ENCODE assay signal across 9 mouse cellular contexts in the genomic region with DNA sequence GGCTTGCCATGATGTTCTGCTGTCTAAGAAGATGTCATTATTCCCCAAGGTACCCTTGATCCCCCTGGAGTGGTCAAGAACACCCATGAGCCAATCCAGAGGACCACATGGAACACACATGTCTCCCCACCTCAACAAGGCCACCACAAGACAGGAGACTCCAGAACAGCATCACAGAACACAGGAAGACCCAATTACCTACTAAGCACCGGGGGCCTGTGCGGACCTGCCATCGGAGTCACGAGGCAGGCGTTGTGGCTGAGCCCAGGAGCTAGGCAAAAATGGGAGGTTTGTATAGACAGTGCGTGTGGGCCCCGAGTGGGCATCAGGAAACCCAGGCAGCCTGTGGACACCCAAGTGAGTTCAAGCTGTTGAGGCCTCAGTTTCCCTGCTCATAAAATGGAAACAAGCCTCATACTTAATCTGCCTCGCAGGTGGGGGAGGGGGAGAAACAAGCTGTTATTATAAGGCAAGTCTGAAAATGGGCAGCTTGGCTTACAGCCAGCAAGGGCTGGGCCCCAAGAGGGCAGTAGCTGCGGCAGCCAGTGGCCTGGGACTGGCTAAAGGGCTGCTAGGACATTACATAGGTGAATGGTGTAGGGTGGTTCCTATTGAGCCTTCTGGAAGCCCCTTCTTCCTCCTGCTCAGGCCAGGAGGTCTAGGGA. TPM values are rescaled to one million over a fixed set of nuclear protein-coding genes. Genes with fewer than 3 reads are reported as not detected.
DNase-seq lines count a peak whose midpoint lies in the region; ATAC-seq and TF ChIP-seq lines count a peak whose summit lies in the region.
"Had no signal": no experiment of that assay in that cellular context is flagged by ENCODE, and none has a peak within 500 bp of the region (broad histone marks: within the 10 kb centered on the region; RNA-seq: fewer than 3 reads in every experiment).

No protein-coding gene starts in this region.

- no peaks in the 10 kb centered on the region for H3K36me3 ChIP-seq in liver, embryonic 13.5 days

- peak; percentile 67 for DNase-seq in layer of hippocampus, adult 11-12 months (ENCODE audit: low spot score)
- no peak for DNase-seq in layer of hippocampus, postnatal 36 days
- DNase-seq in MN1 (ENCODE audit: low spot score), result peak; percentile 56
- no peak for DNase-seq in liver, embryonic 13.5 days
- DNase-seq in heart, adult 11 months, result no peak
- no peak for DNase-seq in gastrocnemius, adult 8-10 months (ENCODE audit: low spot score in 2 of 2)

- no peak for TF ChIP-seq CTCF in cortical plate, adult 2 months (IDR thresholded peaks at IDR 0.05; ENCODE audit: extremely low read depth, insufficient read depth, low read length)

- H3K4me2 ChIP-seq in liver, embryonic 13.5 days, result peak overlapping the region; percentile 96

- H3K9ac ChIP-seq in liver, embryonic 13.5 days, result peak overlapping the region; percentile 77; the same call in 1 of the 2 replicates

- no peaks in the 10 kb centered on the region for H3K9me3 ChIP-seq in liver, embryonic 13.5 days (replicated peaks)

- H3K27ac ChIP-seq in cortical plate, adult 2 months (ENCODE audit: insufficient read depth, low read length), result peak overlapping the region; percentile 69
- H3K27ac ChIP-seq in liver, embryonic 13.5 days, result 0 out of 2 replicates have a peak overlapping the region, but pooled peaks have one; percentile 29

- H3K27me3 ChIP-seq in liver, embryonic 13.5 days, result peaks cover 29% of the 10 kb centered on the region

- peak overlapping the region; percentile 73 for H3K4me3 ChIP-seq in cortical plate, adult 2 months (ENCODE audit: insufficient read depth, low read length)
- H3K4me3 ChIP-seq in liver, embryonic 13.5 days (replicated peaks), result 0 out of 2 replicates have a peak overlapping the region, but pooled peaks have one; percentile 70

- peaks cover 10% of the 10 kb centered on the region for H3K4me1 ChIP-seq in cortical plate, adult 2 months (ENCODE audit: control insufficient read depth, insufficient read depth, low read length)
- peaks cover 47% of the 10 kb centered on the region for H3K4me1 ChIP-seq in liver, embryonic 13.5 days (replicated peaks)

- WGBS in liver, embryonic 13.5 days (ENCODE audit: insufficient replicate concordance), result 72% methylated on average over 9 of the region's 9 CpGs

- no peak for ATAC-seq in liver, embryonic 13.5 days (ENCODE audit: low read depth)
- ATAC-seq in inflammation-experienced regulatory T-cells, adult 6 months, result no peak

- no peak for TF ChIP-seq POLR2A in cortical plate, adult 2 months (IDR thresholded peaks at IDR 0.05; ENCODE audit: extremely low read depth, insufficient read depth, low read length)

RNA-seq across cellular contexts. Expression of a gene that starts 2.0 kb away (rescaled TPM):
- total RNA-seq in layer of hippocampus, postnatal 36 days (2021), result 100 to 1,000 TPM; 179 to 185 TPM
- 271 and 275 TPM in 2 replicates for polyA plus RNA-seq in cortical plate, adult 2 months (2012; rRNA removed)
- polyA plus RNA-seq in liver, embryonic 13.5 days (2015; fragmentation: Nextera tagmentation; extraction: Ambion mirVana), result 2.6 and 3.3 TPM in 2 replicates
- 1 to 10 TPM in 1 of 4 experiments, under 1 TPM in 3; 0.44 to 2.0 (median 0.64) TPM for total RNA-seq in gastrocnemius, adult 8-10 months (2022)
- polyA plus RNA-seq in inflammation-experienced regulatory T-cells, adult 6 months (2017; shearing (Covaris generic)), result 10 to 100 TPM in 1 of 3 experiments, 1 to 10 TPM in 2; 3.0 to 13.5 (median 3.7) TPM

RNA-seq across cellular contexts. Expression of a gene that starts 27.8 kb away (rescaled TPM):
- total RNA-seq in layer of hippocampus, postnatal 36 days (2021), result 10 to 100 TPM; 68.6 to 76.3 TPM
- polyA plus RNA-seq in cortical plate, adult 2 months (2012; rRNA removed), result 90.2 and 92.7 TPM in 2 replicates
- polyA plus RNA-seq in liver, embryonic 13.5 days (2015; fragmentation: Nextera tagmentation; extraction: Ambion mirVana), result 68.5 and 72.3 TPM in 2 replicates
- 10 to 100 TPM; 46.5 to 60.3 (median 57.4) TPM for total RNA-seq in gastrocnemius, adult 8-10 months (2022)
- polyA plus RNA-seq in inflammation-experienced regulatory T-cells, adult 6 months (2017; shearing (Covaris generic)), result 10 to 100 TPM; 52.5 to 66.7 (median 65.2) TPM

RNA-seq across cellular contexts. Expression of a gene that starts 29.0 kb away (rescaled TPM):
- total RNA-seq in layer of hippocampus, postnatal 36 days (2021), result not detected
- polyA plus RNA-seq in cortical plate, adult 2 months (2012; rRNA removed), result not detected in 2 replicates
- polyA plus RNA-seq in liver, embryonic 13.5 days (2015; fragmentation: Nextera tagmentation; extraction: Ambion mirVana), result not detected in 2 replicates
- total RNA-seq in gastrocnemius, adult 8-10 months (2022), result not detected
- polyA plus RNA-seq in inflammation-experienced regulatory T-cells, adult 6 months (2017; shearing (Covaris generic)), result not detected
- total RNA-seq: MEL had no signal

RNA-seq across cellular contexts. Expression of a gene that starts 54.1 kb away (rescaled TPM):
- 10 to 100 TPM; 11.0 to 13.1 TPM for total RNA-seq in layer of hippocampus, postnatal 36 days (2021)
- 15.3 and 16.3 TPM in 2 replicates for polyA plus RNA-seq in cortical plate, adult 2 months (2012; rRNA removed)
- 18.8 and 20.2 TPM in 2 replicates for polyA plus RNA-seq in liver, embryonic 13.5 days (2015; fragmentation: Nextera tagmentation; extraction: Ambion mirVana)
- total RNA-seq in gastrocnemius, adult 8-10 months (2022), result 10 to 100 TPM; 20.9 to 28.6 (median 25.4) TPM
- 1 to 10 TPM; 3.9 to 5.8 (median 5.2) TPM for polyA plus RNA-seq in inflammation-experienced regulatory T-cells, adult 6 months (2017; shearing (Covaris generic))

Comparison
In these comparisons a context has a peak if more than half of its experiments do, and no peak if none do; other contexts are left out.
1. DNase-seq: peak in layer of hippocampus, adult 11-12 months (single experiment) and MN1 (single experiment); none in layer of hippocampus, postnatal 36 days (0 of 2), liver, embryonic 13.5 days (single experiment), heart, adult 11 months (single experiment) and gastrocnemius, adult 8-10 months (0 of 2).
2. RNA of a gene that starts 2.0 kb away (polyA plus RNA-seq): 271 to 275 TPM in cortical plate, adult 2 months; 3.0 to 13.5 TPM in inflammation-experienced regulatory T-cells, adult 6 months and 2.6 to 3.3 TPM in liver, embryonic 13.5 days; every median in the first group is over 10 times any median in the second.